Mouse (Mus musculus) MEL (cell line): Measurements from ENCODE around the gene Syne4. TPM values are rescaled to one million over a fixed set of nuclear protein-coding genes. Genes with fewer than 3 reads are reported as not detected.

Experiments used
- DNase-seq: peaks from one replicate; pipeline ENCODE4 v3.0.0; 2011; ENCODE audit warnings: low read depth, low spot score
- H3K27ac ChIP-seq: 2 replicates; pipeline ENCODE4 v1.5.1; 2012; ENCODE audit warnings: low read depth, mild to moderate bottlenecking, control low read depth, low read length, moderate library complexity; ENCODE audit not compliant: control insufficient read depth
- H3K27me3 ChIP-seq, 2 experiments: fragments of 150-350 bp in 1 of 2; sonication (generic) in 1 of 2; 2 replicates each; pipeline ENCODE4 v1.6.1; 2012; ENCODE audit warnings: low read length in 2 of 2, mild to moderate bottlenecking in 2 of 2, improper control_type of control experiment in 1 of 2, moderate library complexity in 1 of 2; ENCODE audit not compliant: insufficient read depth in 2 of 2, control insufficient read depth in 1 of 2
- H3K36me3 ChIP-seq, 2 experiments: 2 replicates each; pipeline ENCODE4 v1.6.1; 2012 to 2014; ENCODE audit warnings: low read length in 2 of 2, improper control_type of control experiment in 1 of 2, inconsistent platforms in 1 of 2, mild to moderate bottlenecking in 1 of 2; ENCODE audit not compliant: insufficient read depth in 2 of 2, control insufficient read depth in 1 of 2
- H3K4me1 ChIP-seq, 2 experiments: fragments of 150-350 bp in 1 of 2; sonication (generic) in 1 of 2; 2 replicates each; pipeline ENCODE4 v1.6.1; 2012; ENCODE audit warnings: low read length in 2 of 2, improper control_type of control experiment in 1 of 2, mild to moderate bottlenecking in 1 of 2; ENCODE audit not compliant: insufficient read depth in 2 of 2, control insufficient read depth in 1 of 2
- H3K4me3 ChIP-seq, 2 experiments: fragments of 150-350 bp in 1 of 2; sonication (generic) in 1 of 2; 2 replicates each; pipeline ENCODE4 v1.5.1; 2012; ENCODE audit warnings: low read depth in 2 of 2, low read length in 2 of 2, mild to moderate bottlenecking in 2 of 2, moderate library complexity in 2 of 2, control low read depth in 1 of 2, improper control_type of control experiment in 1 of 2; ENCODE audit not compliant: control insufficient read depth in 1 of 2, insufficient read depth in 1 of 2
- H3K79me2 ChIP-seq: 2 replicates; pipeline ENCODE4 v1.6.1; 2012; ENCODE audit warnings: mild to moderate bottlenecking, low read length, moderate library complexity; ENCODE audit not compliant: control insufficient read depth, poor library complexity, insufficient read depth
- H3K9ac ChIP-seq: 2 replicates; pipeline ENCODE4 v1.6.1; 2012; ENCODE audit warnings: low read depth, mild to moderate bottlenecking, control low read depth, low read length, moderate library complexity; ENCODE audit not compliant: control insufficient read depth, poor library complexity, severe bottlenecking
- H3K9me3 ChIP-seq: fragments of 150-350 bp; sonication (generic); replicated peaks from 2 replicates; pipeline ENCODE4 v1.6.1; 2012; ENCODE audit warnings: mild to moderate bottlenecking, low read length, improper control_type of control experiment, moderate library complexity; ENCODE audit not compliant: insufficient read depth
- CHD2 ChIP-seq: IDR thresholded peaks from 2 replicates; pipeline ENCODE4 v1.6.1; 2011; ENCODE audit warnings: low read length, improper control_type of control experiment
- CTCF ChIP-seq, 3 experiments: IDR thresholded peaks in 2 of 3; conservative IDR thresholded peaks in 1 of 3; 2 replicates each; pipeline ENCODE4 v1.5.1; 2011 to 2012; ENCODE audit warnings: low read length in 3 of 3, low read depth in 2 of 3, mild to moderate bottlenecking in 2 of 3, improper control_type of control experiment in 1 of 3, inconsistent platforms in 1 of 3, mixed read lengths in 1 of 3, moderate library complexity in 1 of 3; ENCODE audit not compliant: control insufficient read depth in 1 of 3, insufficient read depth in 1 of 3, poor library complexity in 1 of 3, severe bottlenecking in 1 of 3
- ELF1 ChIP-seq: IDR thresholded peaks from 2 replicates; pipeline ENCODE4 v1.6.1; 2014; ENCODE audit warnings: low read depth, mild to moderate bottlenecking, inconsistent platforms, low read length, improper control_type of control experiment, moderate library complexity
- ETS1 ChIP-seq: IDR thresholded peaks from 2 replicates; pipeline ENCODE4 v1.6.1; 2012; ENCODE audit warnings: low read depth, mild to moderate bottlenecking, inconsistent platforms, low read length, improper control_type of control experiment, moderate library complexity
- GATA1 ChIP-seq: IDR thresholded peaks from 2 replicates; pipeline ENCODE4 v1.6.1; 2011; ENCODE audit warnings: low read depth, low read length, improper control_type of control experiment
- HCFC1 ChIP-seq: IDR thresholded peaks from 2 replicates; pipeline ENCODE4 v1.6.1; 2012; ENCODE audit warnings: low read depth, mild to moderate bottlenecking, inconsistent platforms, low read length, improper control_type of control experiment, moderate library complexity
- JUND ChIP-seq: IDR thresholded peaks from 2 replicates; pipeline ENCODE4 v1.6.1; 2011; ENCODE audit warnings: low read depth, mild to moderate bottlenecking, improper control_type of control experiment, low read length
- KAT2A ChIP-seq: conservative IDR thresholded peaks from 2 replicates; pipeline ENCODE4 v1.6.1; 2012; ENCODE audit warnings: low read depth, low read length, improper control_type of control experiment, inconsistent platforms
- MAX ChIP-seq: IDR thresholded peaks from 2 replicates; pipeline ENCODE4 v1.6.1; 2011; ENCODE audit warnings: low read length, improper control_type of control experiment
- MXI1 ChIP-seq: IDR thresholded peaks from 2 replicates; pipeline ENCODE4 v1.6.1; 2011; ENCODE audit warnings: mild to moderate bottlenecking, low read depth, low read length, improper control_type of control experiment
- MYB ChIP-seq: IDR thresholded peaks from 2 replicates; pipeline ENCODE4 v1.6.1; 2011; ENCODE audit warnings: mild to moderate bottlenecking, low read depth, low read length, improper control_type of control experiment
- MYC ChIP-seq: IDR thresholded peaks from 2 replicates; pipeline ENCODE4 v1.6.1; 2011; ENCODE audit warnings: low read depth, mild to moderate bottlenecking, low read length, improper control_type of control experiment, moderate library complexity
- NELFE ChIP-seq: IDR thresholded peaks from 2 replicates; pipeline ENCODE4 v1.6.1; 2011; ENCODE audit warnings: low read depth, low read length, improper control_type of control experiment
- NRF1 ChIP-seq: IDR thresholded peaks from 2 replicates; pipeline ENCODE4 v1.6.1; 2014; ENCODE audit warnings: low read depth, mild to moderate bottlenecking, inconsistent platforms, low read length, improper control_type of control experiment, moderate library complexity; ENCODE audit not compliant: poor library complexity, insufficient read depth, severe bottlenecking
- RCOR1 ChIP-seq: IDR thresholded peaks from 2 replicates; pipeline ENCODE4 v1.6.1; 2012; ENCODE audit warnings: low read depth, mild to moderate bottlenecking, inconsistent platforms, low read length, improper control_type of control experiment
- SMC3 ChIP-seq: IDR thresholded peaks from 2 replicates; pipeline ENCODE4 v1.6.1; 2011; ENCODE audit warnings: low read depth, low read length, improper control_type of control experiment
- TAL1 ChIP-seq: IDR thresholded peaks from 2 replicates; pipeline ENCODE4 v1.6.1; 2012; ENCODE audit warnings: mild to moderate bottlenecking, inconsistent platforms, low read length, moderate library complexity, mixed read lengths
- TCF12 ChIP-seq: IDR thresholded peaks from 2 replicates; pipeline ENCODE4 v1.6.1; 2014; ENCODE audit warnings: low read depth, mild to moderate bottlenecking, inconsistent platforms, low read length, improper control_type of control experiment, moderate library complexity
- USF2 ChIP-seq, 2 experiments: IDR thresholded peaks; 2 replicates each; pipeline ENCODE4 v1.6.1; 2011 to 2012; ENCODE audit warnings: improper control_type of control experiment in 2 of 2, low read length in 2 of 2, borderline replicate concordance in 1 of 2, inconsistent platforms in 1 of 2, low read depth in 1 of 2, mild to moderate bottlenecking in 1 of 2; ENCODE audit not compliant: insufficient read depth in 1 of 2
- ZC3H11A ChIP-seq: IDR thresholded peaks from 2 replicates; pipeline ENCODE4 v1.6.1; 2012; ENCODE audit warnings: low read depth, mild to moderate bottlenecking, inconsistent platforms, low read length, improper control_type of control experiment
- ZNF384 ChIP-seq: IDR thresholded peaks from 2 replicates; pipeline ENCODE4 v1.6.1; 2012; ENCODE audit warnings: low read depth, mild to moderate bottlenecking, inconsistent platforms, low read length, improper control_type of control experiment
- polyA plus RNA-seq, 2 experiments: library from polyadenylated mRNA; stranded (reverse) in 1 of 2; unstranded in 1 of 2; fragments of >175 nt in 1 of 2; fragments of >200 nt in 1 of 2; gene quantifications; 2 replicates each; pipeline versions ENCODE4 v1.2.1 to v1.2.4; 2012; ENCODE audit warnings: low replicate concordance in 2 of 2, low read depth in 1 of 2; ENCODE audit not compliant: insufficient read length in 2 of 2, insufficient read depth in 1 of 2, missing spikeins in 1 of 2
- total RNA-seq: library from RNA; depleted of rRNA; stranded (reverse); fragments of 300-350 nt; gene quantifications from 2 replicates; pipeline ENCODE4 v1.2.3, GENCODE M21; 2012

Syne4 gene
- total and polyA plus RNA-seq, 3 experiments, result 0.31 to 0.82 TPM; not detected in 1

- Histone ChIP-seq H3K4me3 (peak overlapping the region; percentile 56 to 74), H3K27ac (peak overlapping the region; percentile 85), H3K4me1 (peaks cover 0 to 7% of the 10 kb centered on the region in 2 experiments; a peak in 2 of 4 replicates), H3K79me2 (peaks cover 7% of the 10 kb centered on the region; the same call in 1 of the 2 replicates), H3K36me3 (peaks cover 0 to 10% of the 10 kb centered on the region in 2 experiments; a peak in 2 of 4 replicates), H3K27me3 (no peaks in the 10 kb centered on the region; a peak in 2 of 4 replicates), H3K9ac (peak overlapping the region; percentile 69), H3K9me3 (no peaks in the 10 kb centered on the region)
- DNase-seq, result peak; percentile 72
- TF ChIP-seq MYC (0 out of 2 replicates have a peak, but pooled peaks have one; percentile 49), SMC3 (no peak), NELFE (no peak), ETS1 (no peak), ELF1 (peak; percentile 62), HCFC1 (no peak), CTCF (IDR thresholded peaks at IDR 0.05 in 2 of 3, conservative IDR thresholded peaks at IDR 0.05 in 1 of 3; ENCODE audit: control insufficient read depth in 1 of 3, insufficient read depth in 1 of 3, low read depth in 2 of 3, low read length in 3 of 3, poor library complexity in 1 of 3, severe bottlenecking in 1 of 3) (no peak), ZC3H11A (no peak), ZNF384 (no peak), USF2 (IDR thresholded peaks at IDR 0.05; ENCODE audit: borderline replicate concordance in 1 of 2, insufficient read depth in 1 of 2, low read depth in 1 of 2, low read length in 2 of 2) (no peak)
Measured at GRCm38 (mm10) chr7:30322865-30323264, 8.3 kb downstream of the Syne4 start.

- Histone ChIP-seq H3K9ac (peak within 1 kb of the TSS; percentile 69), H3K4me3 (peak within 1 kb of the TSS; percentile 56 to 74), H3K27me3 (peaks cover 0 to 2% of the 10 kb centered on the region in 2 experiments; a peak in 3 of 4 replicates), H3K79me2 (peaks cover 7% of the 10 kb centered on the region; the same call in 1 of the 2 replicates), H3K27ac (peak within 1 kb of the TSS; percentile 85), H3K4me1 (peaks cover 0 to 7% of the 10 kb centered on the region in 2 experiments; a peak in 2 of 4 replicates), H3K9me3 (no peaks in the 10 kb centered on the region), H3K36me3 (peaks cover 0 to 10% of the 10 kb centered on the region in 2 experiments; a peak in 2 of 4 replicates)
- DNase-seq, result no peak
- TF ChIP-seq TCF12 (no peak), CHD2 (no peak), TAL1 (no peak), ZC3H11A (no peak), ETS1 (no peak), RCOR1 (no peak), JUND (no peak), SMC3 (no peak), KAT2A (no peak), MYB (no peak), USF2 (IDR thresholded peaks at IDR 0.05; ENCODE audit: borderline replicate concordance in 1 of 2, insufficient read depth in 1 of 2, low read depth in 1 of 2, low read length in 2 of 2) (no peak), ZNF384 (no peak), NRF1 (no peak), MAX (no peak), GATA1 (no peak), MXI1 (no peak)
Measured at GRCm38 (mm10) chr7:30323795-30324194, 9.2 kb downstream of the Syne4 start, which contains the start of gene Sdhaf1. Sdhaf1 (minus strand) TSS chr7:30323895.
